Mouse (Mus musculus) monocyte, adult 2 months (primary cell): ENCODE measurements around the gene Morf4l2.
"Not testable (repeated sequence)": the region's sequence is repeated elsewhere in the genome, so short reads cannot be mapped to it uniquely, and the experiment has no call there.

Experiments used
- DNase-seq, 2 experiments: peaks; one replicate each; pipeline ENCODE4 v3.0.0; 2022; ENCODE audit warnings: low spot score in 2 of 2, low read depth in 1 of 2

Gene Morf4l2

DNA sequence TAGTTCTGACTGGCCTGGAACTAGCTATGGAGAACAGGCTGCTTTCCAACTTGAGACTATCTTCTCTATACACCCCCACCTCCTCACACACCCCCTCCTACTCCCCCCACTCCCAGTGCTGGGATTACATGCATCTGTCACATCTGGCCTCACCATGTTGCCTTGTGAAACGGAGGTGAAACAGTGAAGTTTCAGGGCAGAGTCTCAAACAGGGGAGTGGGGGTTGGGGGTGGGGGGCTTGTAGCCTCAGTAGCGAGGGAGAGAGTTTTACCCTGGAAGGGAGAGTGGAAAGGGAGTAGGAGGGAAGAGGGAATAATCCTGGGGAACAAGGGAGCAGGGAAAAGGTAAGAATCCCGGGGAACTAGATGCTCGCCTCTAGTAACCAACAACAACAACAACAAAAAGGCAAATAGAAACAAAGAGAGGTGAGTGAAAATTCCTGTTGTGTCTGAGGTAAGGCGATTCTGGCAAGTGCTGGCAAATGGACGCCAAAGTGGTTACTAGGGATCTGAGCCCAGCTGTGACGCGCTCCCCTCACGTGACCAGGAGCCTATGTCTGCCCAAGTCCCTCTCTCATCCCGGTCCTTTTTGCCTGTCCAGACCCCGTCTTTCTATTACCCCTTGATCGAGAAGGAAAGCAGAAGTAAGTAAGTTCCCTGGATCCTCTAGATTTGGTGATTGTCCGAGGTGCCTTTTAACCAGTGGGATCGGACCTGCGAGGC is 35.9 kb downstream of the Morf4l2 start, which contains the start of gene Tceal1:
TSS of gene Tceal1 (plus strand) at position 537 of the 722 bp plus-strand sequence.
- no peak for DNase-seq

DNA sequence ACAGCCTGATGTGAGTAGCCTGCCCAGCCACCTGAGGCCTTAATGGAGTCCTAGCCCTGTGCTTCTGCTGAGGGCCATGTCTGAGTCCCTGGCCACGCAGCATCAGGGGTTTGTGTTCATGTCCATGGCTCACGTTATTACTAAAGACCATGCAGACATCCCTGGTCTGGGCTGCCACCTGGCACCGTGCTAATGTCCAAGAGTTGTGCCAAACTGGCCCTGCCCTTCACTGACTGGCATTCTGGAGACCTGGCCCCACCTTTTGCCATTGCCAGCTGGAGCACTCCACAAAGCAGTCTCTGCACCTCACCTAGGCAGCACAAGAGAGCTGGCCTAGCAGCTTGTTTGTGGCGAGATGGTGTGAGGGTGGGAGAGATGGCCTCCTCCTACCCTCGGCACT is 50.3 kb downstream of the Morf4l2 start:
- no peak for DNase-seq

DNA sequence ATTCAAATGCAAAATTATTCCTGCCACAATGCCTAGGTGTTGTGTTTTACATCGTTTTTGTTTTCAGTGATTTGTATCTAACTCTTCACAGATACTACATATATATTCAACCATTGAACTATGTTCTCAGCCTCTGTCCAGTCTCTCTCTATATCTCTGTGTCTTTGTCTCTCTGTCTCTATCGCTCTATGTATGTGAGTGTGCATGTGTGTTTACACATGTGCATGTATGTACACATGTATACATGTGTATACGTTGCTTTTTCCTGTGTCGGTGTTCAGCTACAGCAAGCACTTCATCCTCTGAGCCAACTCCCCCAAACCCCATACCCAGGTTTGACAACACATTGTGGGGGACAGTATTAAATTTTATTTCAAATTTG is 51.2 kb downstream of the Morf4l2 start:
- DNase-seq = no peak

DNA sequence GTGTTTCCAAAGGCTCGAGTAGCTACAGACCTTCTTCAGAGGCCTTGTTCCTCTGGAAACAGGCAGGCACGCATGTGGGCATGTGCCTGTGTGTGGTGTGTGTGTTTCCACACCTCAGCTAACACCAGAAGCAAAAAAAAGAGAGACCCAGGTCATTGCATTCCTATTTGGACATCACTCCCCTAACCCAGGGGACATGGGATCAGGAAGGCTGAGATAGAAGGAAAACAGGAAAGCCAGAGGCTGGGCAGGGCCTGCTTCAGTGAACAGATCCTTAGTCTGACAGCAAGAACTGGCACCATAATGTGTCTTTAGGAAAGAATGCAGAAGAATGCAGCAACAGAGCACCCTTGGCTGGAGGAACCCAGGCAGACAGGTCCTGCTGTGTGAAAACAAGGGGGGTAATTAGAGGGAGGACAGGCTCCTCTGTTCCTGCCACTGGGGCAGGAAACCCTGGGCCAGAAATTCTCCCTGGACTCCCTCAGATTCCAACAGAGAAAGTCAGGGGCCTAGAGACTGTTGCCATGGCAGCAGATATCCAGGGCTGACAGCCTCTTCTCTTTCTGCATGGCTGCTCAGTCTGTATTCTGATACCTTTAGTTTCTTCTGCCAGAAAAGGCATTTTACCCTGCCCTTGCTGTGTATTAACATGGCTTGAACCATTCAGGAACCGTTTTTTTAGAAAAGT is 51.7 kb downstream of the Morf4l2 start:
- not testable (repeated sequence) for DNase-seq
